Mouse (Mus musculus): ENCODE measurements around the gene Kcne2. TPM values are rescaled to one million over a fixed set of nuclear protein-coding genes. Genes with fewer than 3 reads are reported as not detected.
A peak's percentile ranks its signal among the peaks of the same experiment; 100 is the strongest.

Kcne2 gene
- polyA plus RNA-seq, 1 experiment from 2014 or later: 0.27 TPM

DNA sequence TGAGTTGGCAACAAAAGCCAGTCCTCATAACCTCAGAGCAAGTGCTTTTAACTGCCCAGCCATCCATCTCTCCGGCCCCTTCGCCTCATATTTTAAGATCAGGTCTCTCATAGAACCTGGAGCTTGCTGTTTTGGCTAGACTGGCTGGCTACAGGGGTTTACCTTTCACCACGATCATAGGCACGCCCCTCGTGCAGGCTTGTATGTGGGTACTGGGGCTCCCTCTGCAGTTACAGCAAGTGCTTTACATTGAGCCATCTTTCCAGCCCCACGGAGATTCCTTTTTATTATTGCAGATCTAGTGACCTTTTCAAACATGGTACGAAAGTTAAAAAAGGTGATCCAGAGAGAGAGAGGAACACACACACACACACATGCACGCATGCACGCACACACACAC is 42.4 kb downstream of the Kcne2 start:
- Histone ChIP-seq H3K36me3 (ENCODE audit: control insufficient read depth, insufficient read depth, low read length) (no peaks in the 10 kb centered on the region), H3K4me1 (ENCODE audit: control insufficient read depth, insufficient read depth, low read length) (0 out of 2 replicates have a peak, but pooled peaks cover 3% of the 10 kb centered on the region), H3K4me3 (ENCODE audit: low read depth, low read length) (no peak overlapping the region), H3K9me3 (ENCODE audit: control insufficient read depth, low read length) (no peaks in the 10 kb centered on the region), H3K27me3 (ENCODE audit: control insufficient read depth, insufficient read depth, low read length) (no peaks in the 10 kb centered on the region), H3K27ac (replicated peaks; ENCODE audit: low read depth, low read length) (no peak overlapping the region), H3K9ac (ENCODE audit: low read length) (no peak overlapping the region), H3K4me2 (ENCODE audit: low read depth, severe bottlenecking) (no peak overlapping the region)
- no peak for ATAC-seq (ENCODE audit: insufficient number of reproducible peaks, low FRiP score, low TSS enrichment, low read depth)
- 61% methylated on average over 9 of the region's 9 CpGs for WGBS
- no peak for DNase-seq (ENCODE audit: low spot score)

- Histone ChIP-seq H3K27me3 (ENCODE audit: control insufficient read depth, insufficient read depth, low read length) (no peaks in the 10 kb centered on the region), H3K9me3 (ENCODE audit: control insufficient read depth, low read length) (no peaks in the 10 kb centered on the region), H3K9ac (ENCODE audit: low read length) (no peak overlapping the region), H3K36me3 (ENCODE audit: control insufficient read depth, insufficient read depth, low read length) (no peaks in the 10 kb centered on the region), H3K4me1 (ENCODE audit: control insufficient read depth, insufficient read depth, low read length) (0 out of 2 replicates have a peak, but pooled peaks cover 3% of the 10 kb centered on the region), H3K4me3 (ENCODE audit: low read depth, low read length) (no peak overlapping the region), H3K4me2 (ENCODE audit: low read depth, severe bottlenecking) (no peak overlapping the region), H3K27ac (replicated peaks; ENCODE audit: low read depth, low read length) (no peak overlapping the region)
- DNase-seq (ENCODE audit: low spot score) (peak; percentile 88), ATAC-seq (ENCODE audit: insufficient number of reproducible peaks, low FRiP score, low TSS enrichment, low read depth) (no peak)
- WGBS: 9% methylated on average over 9 of the region's 9 CpGs
Observed at GRCm38 (mm10) chr16:92336280-92336679, 44.1 kb downstream of the Kcne2 start.

DNA sequence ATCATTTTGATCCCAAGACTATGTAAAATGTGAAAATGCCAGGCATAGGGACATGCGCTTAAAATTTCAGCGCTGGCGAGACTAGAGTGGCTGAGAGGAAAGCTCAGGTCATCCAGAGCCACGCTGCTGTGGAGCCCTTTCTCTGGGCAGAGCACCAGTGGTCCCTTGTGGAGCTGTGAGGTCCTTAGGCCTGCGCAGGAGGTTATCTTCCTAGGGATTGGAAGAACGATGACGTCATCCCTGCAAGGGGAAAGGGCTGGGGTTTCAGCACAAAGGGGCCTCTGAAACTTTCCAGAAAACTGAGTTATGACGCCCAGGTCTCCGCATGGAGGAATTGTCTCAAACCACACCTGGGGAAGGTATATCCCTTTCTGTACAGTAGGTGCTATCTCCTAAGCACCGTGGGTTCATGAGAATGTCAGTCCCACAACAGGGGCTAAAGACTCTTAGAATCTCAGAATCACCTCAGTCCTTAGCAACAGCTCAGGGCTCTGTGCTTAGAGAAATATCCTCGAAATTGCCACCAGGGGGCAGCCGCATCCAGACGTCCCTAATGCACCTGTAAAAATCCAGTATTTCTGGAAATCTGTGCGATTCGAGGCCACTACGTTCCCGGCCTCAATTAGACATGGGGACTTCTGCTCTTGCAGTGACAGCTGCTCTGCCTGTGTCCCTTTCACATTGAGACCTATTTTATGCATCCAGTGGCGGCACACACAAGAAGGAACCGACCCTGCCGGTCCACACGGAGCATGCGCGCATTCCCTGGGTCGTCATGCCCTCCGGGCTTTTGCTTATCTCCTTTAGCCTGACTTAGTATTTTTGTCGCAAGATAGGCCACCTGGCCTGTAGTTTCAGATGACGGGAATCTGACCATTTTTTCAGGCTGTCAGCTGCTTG is 48.7 kb downstream of the Kcne2 start:
- ATAC-seq (ENCODE audit: insufficient number of reproducible peaks, low FRiP score, low TSS enrichment, low read depth): peak; percentile 56; the same call in 1 of the 2 replicates
- Histone ChIP-seq H3K4me2 (ENCODE audit: low read depth, severe bottlenecking) (no peak overlapping the region), H3K36me3 (ENCODE audit: control insufficient read depth, insufficient read depth, low read length) (no peaks in the 10 kb centered on the region), H3K27ac (replicated peaks; ENCODE audit: low read depth, low read length) (no peak overlapping the region), H3K9ac (ENCODE audit: low read length) (no peak overlapping the region), H3K27me3 (ENCODE audit: control insufficient read depth, insufficient read depth, low read length) (no peaks in the 10 kb centered on the region), H3K9me3 (ENCODE audit: control insufficient read depth, low read length) (no peaks in the 10 kb centered on the region), H3K4me3 (ENCODE audit: low read depth, low read length) (no peak overlapping the region), H3K4me1 (ENCODE audit: control insufficient read depth, insufficient read depth, low read length) (0 out of 2 replicates have a peak, but pooled peaks cover 3% of the 10 kb centered on the region)
- WGBS: 31% methylated on average over 27 of the region's 27 CpGs
- DNase-seq (ENCODE audit: low spot score): peak; percentile 85

DNA sequence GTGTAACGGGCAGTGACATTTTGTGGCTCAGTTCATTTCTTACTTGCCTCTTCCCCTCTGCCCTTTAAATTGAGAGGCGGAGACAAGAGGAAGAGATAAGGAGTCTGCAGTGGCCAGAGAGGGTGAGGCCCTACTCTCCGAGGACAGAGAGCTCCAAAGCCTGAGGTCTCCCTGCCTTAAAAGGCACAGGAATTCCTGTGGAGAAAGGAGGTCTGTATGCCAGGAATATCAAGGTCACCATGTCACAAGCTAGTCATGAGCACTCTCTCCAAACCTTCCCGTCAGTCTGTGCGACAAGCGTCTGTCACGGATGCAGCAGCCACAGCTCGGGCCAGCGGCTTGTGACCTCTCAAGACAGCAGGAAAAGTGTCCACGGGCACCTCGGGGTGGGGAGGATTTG is 53.0 kb downstream of the Kcne2 start:
- Histone ChIP-seq H3K4me1 (ENCODE audit: control insufficient read depth, insufficient read depth, low read length) (no peaks in the 10 kb centered on the region), H3K27me3 (ENCODE audit: control insufficient read depth, insufficient read depth, low read length) (no peaks in the 10 kb centered on the region), H3K9me3 (ENCODE audit: control insufficient read depth, low read length) (no peaks in the 10 kb centered on the region), H3K4me2 (ENCODE audit: low read depth, severe bottlenecking) (no peak overlapping the region), H3K36me3 (ENCODE audit: control insufficient read depth, insufficient read depth, low read length) (no peaks in the 10 kb centered on the region), H3K27ac (replicated peaks; ENCODE audit: low read depth, low read length) (no peak overlapping the region), H3K9ac (ENCODE audit: low read length) (no peak overlapping the region), H3K4me3 (ENCODE audit: low read depth, low read length) (no peak overlapping the region)
- WGBS: 70% methylated on average over 11 of the region's 11 CpGs
- DNase-seq (ENCODE audit: low spot score) (no peak), ATAC-seq (ENCODE audit: insufficient number of reproducible peaks, low FRiP score, low TSS enrichment, low read depth) (no peak)

GRCm38 (mm10) chr16:92346297-92346916 is 54.2 kb downstream of the Kcne2 start:
- no peak overlapping the region for H3K4me3 ChIP-seq (ENCODE audit: low read depth, low read length)
- WGBS: 84% methylated on average over 13 of the region's 13 CpGs
- no peaks in the 10 kb centered on the region for H3K27me3 ChIP-seq (ENCODE audit: control insufficient read depth, insufficient read depth, low read length)
- no peaks in the 10 kb centered on the region for H3K4me1 ChIP-seq (ENCODE audit: control insufficient read depth, insufficient read depth, low read length)
- H3K9me3 ChIP-seq (ENCODE audit: control insufficient read depth, low read length): no peaks in the 10 kb centered on the region
- H3K27ac ChIP-seq (replicated peaks; ENCODE audit: low read depth, low read length): no peak overlapping the region
- no peak for ATAC-seq (ENCODE audit: insufficient number of reproducible peaks, low FRiP score, low TSS enrichment, low read depth)
- H3K4me2 ChIP-seq (ENCODE audit: low read depth, severe bottlenecking): no peak overlapping the region
- H3K9ac ChIP-seq (ENCODE audit: low read length): no peak overlapping the region
- no peaks in the 10 kb centered on the region for H3K36me3 ChIP-seq (ENCODE audit: control insufficient read depth, insufficient read depth, low read length)
- DNase-seq (ENCODE audit: low spot score): no peak

Other genes with a start within 250 kb of the Kcne2 start
- 94.2 and 100.0 TPM in 2 replicates for gene Mrps6, start 234.1 kb upstream of the Kcne2 start, polyA plus RNA-seq (2014; fragmentation: Nextera tagmentation; extraction: Ambion mirVana)
- gene Gm49711, start 234.1 kb upstream of the Kcne2 start, polyA plus RNA-seq (2014; fragmentation: Nextera tagmentation; extraction: Ambion mirVana): not detected in 2 replicates
- 9.5 and 10.0 TPM in 2 replicates for gene Slc5a3, start 234.1 kb upstream of the Kcne2 start, polyA plus RNA-seq (2014; fragmentation: Nextera tagmentation; extraction: Ambion mirVana)
- 124 and 127 TPM in 2 replicates for gene Smim11, start 8.9 kb downstream of the Kcne2 start, polyA plus RNA-seq (2014; fragmentation: Nextera tagmentation; extraction: Ambion mirVana)
- gene Fam243, start 29.1 kb downstream of the Kcne2 start, polyA plus RNA-seq (2014; fragmentation: Nextera tagmentation; extraction: Ambion mirVana): not detected in 2 replicates
- 0.09 and 0.11 TPM in 2 replicates for gene Kcne1, start 67.1 kb downstream of the Kcne2 start, polyA plus RNA-seq (2014; fragmentation: Nextera tagmentation; extraction: Ambion mirVana)
- 33.0 and 33.8 TPM in 2 replicates for gene Rcan1, start 178.5 kb downstream of the Kcne2 start, polyA plus RNA-seq (2014; fragmentation: Nextera tagmentation; extraction: Ambion mirVana)
- 0.41 TPM in 2 replicates for gene Clic6, start 193.3 kb downstream of the Kcne2 start, polyA plus RNA-seq (2014; fragmentation: Nextera tagmentation; extraction: Ambion mirVana)